Mouse (Mus musculus) limb, embryonic 12.5 days (tissue): Measurements from ENCODE around the gene Dst. TPM values are rescaled to one million over a fixed set of nuclear protein-coding genes. Genes with fewer than 3 reads are reported as not detected.

Source experiments
- ATAC-seq: fragments of 200-750 bp; cut with Nextera tagmentation; 2 replicates; pipeline ENCODE4 v1.8.0; 2017; ENCODE audit warnings: low read depth, moderate TSS enrichment; ENCODE audit not compliant: insufficient number of reproducible peaks, insufficient read depth, low FRiP score, low TSS enrichment
- H3K27ac ChIP-seq: fragments of 300-500 bp; sonication (generic); 2 replicates; pipeline ENCODE4 v1.5.1; 2016; ENCODE audit warnings: mild to moderate bottlenecking, moderate library complexity
- H3K27me3 ChIP-seq: fragments of 300-500 bp; sonication (generic); 2 replicates; pipeline ENCODE4 v1.6.1; 2016; ENCODE audit warnings: mild to moderate bottlenecking, moderate library complexity
- H3K36me3 ChIP-seq: fragments of 300-500 bp; sonication (generic); 2 replicates; pipeline ENCODE4 v1.6.1; 2016; ENCODE audit warnings: mild to moderate bottlenecking, moderate library complexity
- H3K4me1 ChIP-seq: fragments of 300-500 bp; sonication (generic); replicated peaks from 2 replicates; pipeline ENCODE4 v1.6.1; 2016
- H3K4me2 ChIP-seq: fragments of 300-500 bp; sonication (generic); 2 replicates; pipeline ENCODE4 v1.6.1; 2016; ENCODE audit warnings: mild to moderate bottlenecking, moderate library complexity
- H3K4me3 ChIP-seq: fragments of 300-500 bp; sonication (generic); replicated peaks from 2 replicates; pipeline ENCODE4 v1.5.1; 2016; ENCODE audit warnings: mild to moderate bottlenecking
- H3K9ac ChIP-seq: fragments of 300-500 bp; sonication (generic); replicated peaks from 2 replicates; pipeline ENCODE4 v1.6.1; 2016; ENCODE audit warnings: mild to moderate bottlenecking, moderate library complexity
- H3K9me3 ChIP-seq: fragments of 300-500 bp; sonication (generic); 2 replicates; pipeline ENCODE4 v1.6.1; 2016; ENCODE audit warnings: mild to moderate bottlenecking, moderate library complexity
- WGBS: fragments of 180-500 bp; shearing (Covaris S2); methylation state at CpG from one replicate; pipeline ENCODE4 v1.1.7; 2016; 5-methylcytosine and 5-hydroxymethylcytosine counted together
- polyA plus RNA-seq: library from polyadenylated mRNA; unstranded; fragments of >200 nt; fragmentation: Nextera tagmentation; extraction: Ambion mirVana; gene quantifications from 2 replicates; pipeline ENCODE4 v1.2.1, GENCODE M21; 2016

Dst gene
- polyA plus RNA-seq, 1 experiment from 2014 or later = 25.5 TPM

DNA sequence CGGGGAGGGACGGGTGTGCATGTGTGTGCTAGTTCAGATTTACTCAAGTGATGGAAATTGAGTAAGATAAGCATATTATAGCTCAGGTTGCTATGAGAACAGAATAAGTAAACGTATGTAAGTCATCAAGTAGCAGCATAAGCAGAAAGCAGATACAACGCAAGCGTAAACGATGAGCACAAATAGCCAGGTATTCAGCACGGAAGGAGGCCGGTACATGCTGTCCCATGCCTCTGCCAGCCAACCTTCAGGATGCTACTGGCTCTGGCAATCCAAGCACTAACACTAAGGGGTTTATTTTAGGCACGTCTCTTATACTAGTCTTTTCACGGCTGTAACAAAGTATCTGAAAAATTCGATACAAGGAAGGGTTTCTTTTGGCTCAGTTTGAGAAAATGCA lies 10.6 kb upstream of the Dst start:
- 85% methylated on average over 11 of the region's 11 CpGs for WGBS
- no peaks in the 10 kb centered on the region for H3K36me3 ChIP-seq
- H3K9me3 ChIP-seq = no peaks in the 10 kb centered on the region
- ATAC-seq = no peak
- no peak overlapping the region for H3K4me2 ChIP-seq
- no peak overlapping the region for H3K27ac ChIP-seq
- no peaks in the 10 kb centered on the region for H3K27me3 ChIP-seq
- no peak overlapping the region for H3K9ac ChIP-seq
- H3K4me3 ChIP-seq = no peak overlapping the region
- H3K4me1 ChIP-seq = no peaks in the 10 kb centered on the region

DNA sequence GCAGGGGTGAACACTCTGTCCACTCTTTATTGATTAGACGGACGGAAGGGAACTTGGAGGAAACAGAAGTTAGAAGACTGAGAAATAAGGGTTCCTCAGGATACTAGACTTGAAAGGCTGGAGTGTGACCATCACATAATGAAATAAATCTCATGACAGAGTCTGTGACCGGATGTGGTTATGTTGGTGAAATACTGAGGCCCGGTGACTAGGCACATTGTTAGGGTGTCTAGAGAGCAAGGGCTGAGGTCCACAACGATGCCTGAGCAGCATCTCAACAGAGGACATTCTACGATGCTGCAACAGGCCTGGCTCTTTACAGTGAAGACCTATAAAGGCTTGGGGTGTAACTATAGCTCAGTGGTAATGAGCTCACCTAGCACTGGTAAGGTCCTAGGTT lies 9.7 kb upstream of the Dst start:
- Histone ChIP-seq H3K4me3 (no peak overlapping the region), H3K36me3 (no peaks in the 10 kb centered on the region), H3K27ac (no peak overlapping the region), H3K9me3 (no peaks in the 10 kb centered on the region), H3K4me2 (no peak overlapping the region), H3K27me3 (no peaks in the 10 kb centered on the region), H3K9ac (no peak overlapping the region), H3K4me1 (no peaks in the 10 kb centered on the region)
- no peak for ATAC-seq
- WGBS = 88% methylated on average over 6 of the region's 6 CpGs

DNA sequence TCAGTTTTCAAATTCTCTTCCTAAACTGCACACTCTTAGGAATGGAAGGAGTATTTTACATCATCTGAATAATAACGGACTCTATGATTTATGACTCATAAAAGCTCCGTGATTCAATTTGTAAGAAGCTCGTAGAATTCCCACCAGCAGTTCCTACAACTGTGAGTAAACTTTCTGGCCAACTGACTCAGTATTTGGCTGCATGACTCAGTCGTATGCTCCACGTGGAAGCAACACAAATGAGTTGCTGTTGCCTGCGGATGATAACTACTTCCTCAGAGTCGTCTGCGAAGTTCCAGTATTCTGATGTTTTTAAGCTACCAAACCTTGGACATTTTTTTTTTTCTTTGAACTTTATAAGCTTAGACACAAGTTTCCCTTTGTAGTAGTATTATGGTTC lies 7.8 kb upstream of the Dst start:
- Histone ChIP-seq H3K4me1 (no peaks in the 10 kb centered on the region), H3K36me3 (no peaks in the 10 kb centered on the region), H3K9me3 (no peaks in the 10 kb centered on the region), H3K27ac (no peak overlapping the region), H3K9ac (no peak overlapping the region), H3K4me3 (no peak overlapping the region), H3K27me3 (peaks cover 7% of the 10 kb centered on the region), H3K4me2 (no peak overlapping the region)
- 73% methylated on average over 8 of the region's 8 CpGs for WGBS
- ATAC-seq = no peak

- 36% methylated on average over 9 of the region's 9 CpGs for WGBS
- H3K27ac ChIP-seq = no peak overlapping the region
- no peak overlapping the region for H3K9ac ChIP-seq
- ATAC-seq = no peak
- 0 out of 2 replicates have a peak overlapping the region, but pooled peaks have one; percentile 13 for H3K4me2 ChIP-seq
- H3K4me3 ChIP-seq = no peak overlapping the region
- H3K4me1 ChIP-seq = peaks cover 4% of the 10 kb centered on the region; the same call in 1 of the 2 replicates
- H3K27me3 ChIP-seq = peaks cover 28% of the 10 kb centered on the region
- no peaks in the 10 kb centered on the region for H3K36me3 ChIP-seq
- no peaks in the 10 kb centered on the region for H3K9me3 ChIP-seq
Measured at GRCm38 (mm10) chr1:33903587-33903986, 4.4 kb upstream of the Dst start.

DNA sequence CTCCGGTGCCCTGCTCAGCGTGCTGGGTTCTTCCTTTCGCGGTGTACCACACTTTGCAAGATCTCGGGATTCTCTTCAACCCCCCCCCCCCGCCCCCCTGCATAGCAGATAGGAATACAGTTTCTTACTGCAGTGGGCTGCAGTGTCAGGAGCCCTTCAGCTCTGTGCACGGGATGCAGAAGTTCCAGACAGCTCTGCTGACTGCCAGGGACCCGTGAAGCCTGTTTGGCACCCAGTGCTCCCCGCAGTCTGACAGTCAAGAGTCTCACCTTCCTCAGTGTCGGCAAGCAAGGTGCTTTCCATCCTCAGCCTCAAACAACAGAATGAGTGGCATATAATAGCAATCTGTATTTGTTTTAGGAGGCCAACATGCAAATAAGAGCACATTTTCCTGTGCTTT lies 1.8 kb upstream of the Dst start:
- no peaks in the 10 kb centered on the region for H3K36me3 ChIP-seq
- 34% methylated on average over 10 of the region's 10 CpGs for WGBS
- H3K4me1 ChIP-seq = peaks cover 9% of the 10 kb centered on the region; the same call in 1 of the 2 replicates
- no peak overlapping the region for H3K9ac ChIP-seq
- no peak overlapping the region for H3K4me3 ChIP-seq
- H3K27ac ChIP-seq = no peak overlapping the region
- H3K27me3 ChIP-seq = peaks cover 43% of the 10 kb centered on the region
- no peaks in the 10 kb centered on the region for H3K9me3 ChIP-seq
- no peak for ATAC-seq
- no peak overlapping the region for H3K4me2 ChIP-seq

DNA sequence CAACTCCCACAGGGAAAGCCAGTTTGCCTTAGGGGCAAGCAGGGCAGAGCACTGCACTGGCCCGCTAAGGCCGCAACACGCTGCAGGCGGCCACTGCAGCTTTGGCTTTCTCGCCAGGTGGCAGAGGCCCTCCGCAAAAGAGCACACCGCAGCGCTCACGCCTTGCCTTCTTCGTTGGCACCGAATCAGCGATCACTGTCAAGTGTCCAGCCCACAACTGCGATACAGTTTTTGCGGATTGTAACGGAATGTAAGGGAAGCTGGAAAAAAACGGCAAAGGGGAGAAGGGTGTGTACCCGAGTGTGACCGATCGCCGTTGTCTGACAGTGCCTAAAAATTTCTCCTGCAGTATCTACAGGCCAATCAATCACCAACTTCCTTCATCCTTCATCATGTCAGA lies 1.1 kb upstream of the Dst start:
- under 1% methylated on average over 20 of the region's 20 CpGs for WGBS
- Histone ChIP-seq H3K36me3 (no peaks in the 10 kb centered on the region), H3K27ac (no peak overlapping the region), H3K4me3 (peak overlapping the region; percentile 73), H3K9me3 (no peaks in the 10 kb centered on the region), H3K4me1 (peaks cover 9% of the 10 kb centered on the region; the same call in 1 of the 2 replicates), H3K4me2 (peak overlapping the region; percentile 90), H3K9ac (no peak overlapping the region; the same call in 1 of the 2 replicates), H3K27me3 (peaks cover 43% of the 10 kb centered on the region)
- ATAC-seq = peak; percentile 4; the same call in 1 of the 2 replicates

DNA sequence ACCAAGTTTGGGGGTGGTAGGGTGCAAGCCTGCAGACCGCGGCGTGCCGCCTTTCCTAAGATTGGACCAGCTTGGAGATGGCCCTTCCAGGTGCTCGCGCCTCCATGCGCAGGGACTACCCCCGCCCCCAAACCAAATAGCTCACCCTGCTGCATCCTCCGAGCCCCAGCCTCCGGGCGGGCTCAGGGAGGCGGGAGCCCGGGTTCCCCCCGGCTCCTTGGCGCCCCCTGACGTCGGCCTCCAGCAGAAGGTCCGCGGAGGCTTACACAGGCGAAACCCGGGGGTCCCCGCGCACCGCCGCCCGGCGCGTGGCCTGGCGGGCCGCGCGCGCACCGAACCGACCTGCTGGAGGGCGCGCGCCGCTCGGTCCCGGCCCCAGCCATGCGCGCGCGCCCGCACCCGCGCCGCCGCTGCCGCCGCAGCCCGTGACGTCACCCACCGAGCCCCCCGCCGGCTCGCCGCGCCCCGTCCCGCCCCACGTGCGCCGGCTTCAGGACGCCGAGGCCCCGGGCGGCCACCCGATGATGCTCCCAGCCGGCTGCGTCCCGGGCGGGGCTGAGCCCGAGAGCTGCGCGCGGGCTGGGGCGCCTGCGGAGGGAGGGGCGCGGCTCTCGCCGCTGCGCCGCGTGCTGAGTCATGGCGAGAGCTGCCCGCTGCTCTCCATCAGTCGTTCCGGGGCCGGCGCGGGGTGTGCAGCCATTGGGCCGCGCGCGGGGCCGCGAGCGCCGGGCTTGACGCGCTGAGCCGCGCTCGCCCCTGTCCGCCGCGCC lies 419 bp upstream of the Dst start, which contains the start of gene Bend6:
Gene Bend6, minus strand, starts transcription at position 396 of the 770 bp plus-strand sequence.
- Histone ChIP-seq H3K4me3 (peak within 1 kb of the TSS; percentile 73), H3K9ac (peak within 1 kb of the TSS; percentile 70), H3K9me3 (no peaks in the 10 kb centered on the region), H3K27ac (no peak within 1 kb of the TSS), H3K36me3 (no peaks in the 10 kb centered on the region), H3K4me2 (peak within 1 kb of the TSS; percentile 90), H3K27me3 (peaks cover 43% of the 10 kb centered on the region), H3K4me1 (peaks cover 9% of the 10 kb centered on the region; the same call in 1 of the 2 replicates)
- WGBS = under 1% methylated on average over 91 of the region's 110 CpGs
- peak; percentile 81 for ATAC-seq

DNA sequence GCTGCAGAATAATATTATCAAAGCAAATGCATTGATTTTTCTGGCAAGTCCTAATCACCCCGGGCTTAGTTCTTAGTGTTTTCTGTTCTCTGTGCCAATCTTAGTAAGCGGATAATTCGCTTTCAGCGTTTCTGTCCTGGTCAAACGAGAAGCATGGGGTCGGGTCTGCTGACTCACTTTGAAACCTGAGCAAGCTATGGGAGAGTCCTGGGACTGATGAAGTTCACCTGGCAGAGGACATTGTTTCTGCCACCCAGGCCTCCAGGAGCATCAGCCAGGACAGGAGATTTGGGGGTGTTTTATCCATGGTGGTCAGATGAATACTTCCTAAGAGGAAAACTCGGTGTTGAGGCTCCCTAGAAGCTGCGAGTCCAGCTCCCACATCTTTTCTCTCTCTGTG lies 3.6 kb downstream of the Dst start:
- H3K4me3 ChIP-seq = no peak overlapping the region
- no peak overlapping the region for H3K9ac ChIP-seq
- no peak overlapping the region for H3K27ac ChIP-seq
- 70% methylated on average over 8 of the region's 8 CpGs for WGBS
- H3K9me3 ChIP-seq = no peaks in the 10 kb centered on the region
- peaks cover 28% of the 10 kb centered on the region for H3K27me3 ChIP-seq
- no peaks in the 10 kb centered on the region for H3K36me3 ChIP-seq
- ATAC-seq = no peak
- no peak overlapping the region for H3K4me2 ChIP-seq
- peaks cover 9% of the 10 kb centered on the region; the same call in 1 of the 2 replicates for H3K4me1 ChIP-seq

DNA sequence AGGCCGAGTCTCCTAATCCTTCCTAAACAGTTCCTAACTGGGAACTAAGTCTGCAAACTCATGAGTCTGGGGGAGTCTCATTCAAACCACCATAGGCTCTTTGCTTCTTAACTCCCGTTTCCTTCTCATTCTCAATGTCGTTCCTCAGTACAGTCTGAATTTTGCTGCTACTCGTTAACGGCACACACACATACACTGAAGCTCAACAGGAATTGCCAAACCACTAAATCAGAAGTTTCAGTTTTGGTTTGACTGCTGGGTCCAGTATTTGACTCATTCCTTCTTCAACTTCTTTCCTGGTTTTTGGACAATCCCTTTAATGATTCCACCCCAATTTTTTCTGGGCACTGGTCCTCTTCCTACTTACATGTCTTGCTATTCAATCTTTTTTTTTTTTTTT lies 8.5 kb downstream of the Dst start:
- no peak overlapping the region for H3K27ac ChIP-seq
- H3K9ac ChIP-seq = no peak overlapping the region
- H3K4me1 ChIP-seq = no peaks in the 10 kb centered on the region
- no peak overlapping the region for H3K4me3 ChIP-seq
- H3K9me3 ChIP-seq = no peaks in the 10 kb centered on the region
- no peaks in the 10 kb centered on the region for H3K27me3 ChIP-seq
- no peaks in the 10 kb centered on the region for H3K36me3 ChIP-seq
- ATAC-seq = no peak
- H3K4me2 ChIP-seq = no peak overlapping the region
- 88% methylated on average over 5 of the region's 5 CpGs for WGBS

DNA sequence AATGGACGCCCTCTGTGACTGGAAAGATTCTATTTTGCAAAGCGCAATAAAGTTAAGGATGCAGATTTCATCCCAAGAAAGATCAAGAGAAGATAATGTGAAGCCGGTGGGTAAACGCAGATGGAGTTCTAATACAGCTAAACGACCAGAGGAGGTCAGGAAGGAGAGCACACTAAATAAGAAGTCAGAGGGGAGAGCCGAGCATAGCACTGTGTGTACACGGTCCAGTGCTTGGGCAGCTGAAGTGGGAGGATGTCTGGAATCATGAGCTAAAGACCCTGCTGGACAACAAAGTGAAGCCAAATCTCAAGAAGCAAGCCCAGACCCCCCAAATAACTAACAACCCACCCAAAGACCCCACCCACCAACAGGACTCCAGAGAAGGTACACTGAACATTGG lies 14.9 kb downstream of the Dst start:
- Histone ChIP-seq H3K27ac (no peak overlapping the region), H3K27me3 (no peaks in the 10 kb centered on the region), H3K4me2 (no peak overlapping the region), H3K4me1 (no peaks in the 10 kb centered on the region), H3K9ac (no peak overlapping the region), H3K4me3 (no peak overlapping the region), H3K9me3 (no peaks in the 10 kb centered on the region), H3K36me3 (no peaks in the 10 kb centered on the region)
- 64% methylated on average over 7 of the region's 7 CpGs for WGBS
- ATAC-seq = no peak

GRCm38 (mm10) chr1:33925283-33925682 lies 17.3 kb downstream of the Dst start:
- H3K36me3 ChIP-seq = no peaks in the 10 kb centered on the region
- H3K27me3 ChIP-seq = no peaks in the 10 kb centered on the region
- 56% methylated on average over 3 of the region's 3 CpGs for WGBS
- H3K9me3 ChIP-seq = no peaks in the 10 kb centered on the region
- no peak overlapping the region for H3K27ac ChIP-seq
- no peak overlapping the region for H3K9ac ChIP-seq
- no peak for ATAC-seq
- H3K4me3 ChIP-seq = no peak overlapping the region
- no peaks in the 10 kb centered on the region for H3K4me1 ChIP-seq
- no peak overlapping the region for H3K4me2 ChIP-seq

DNA sequence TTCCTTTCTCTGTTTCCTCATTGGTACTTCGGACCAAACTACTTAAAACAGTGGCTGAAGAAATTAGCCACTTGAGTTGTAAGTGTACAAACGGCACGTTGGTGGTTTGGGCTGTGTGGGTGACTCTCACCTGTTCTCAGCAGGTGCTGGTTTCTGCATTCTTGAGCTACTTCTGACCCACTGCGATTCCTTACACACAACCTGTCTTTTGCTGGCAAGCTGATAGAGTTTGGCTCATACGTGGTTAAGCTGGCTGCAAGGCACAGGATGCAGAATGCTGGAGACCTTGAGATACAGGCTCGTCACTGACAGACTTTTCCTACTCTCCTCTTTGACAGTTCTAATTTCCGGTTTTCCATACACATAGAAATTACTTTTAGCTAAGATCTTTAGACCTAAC lies 19.4 kb downstream of the Dst start:
- no peak for ATAC-seq
- H3K9me3 ChIP-seq = no peaks in the 10 kb centered on the region
- no peak overlapping the region for H3K27ac ChIP-seq
- WGBS = 91% methylated on average over 7 of the region's 7 CpGs
- no peak overlapping the region for H3K4me2 ChIP-seq
- no peaks in the 10 kb centered on the region for H3K4me1 ChIP-seq
- no peak overlapping the region for H3K9ac ChIP-seq
- H3K36me3 ChIP-seq = no peaks in the 10 kb centered on the region
- no peak overlapping the region for H3K4me3 ChIP-seq
- H3K27me3 ChIP-seq = no peaks in the 10 kb centered on the region
